Mouse (Mus musculus) cerebellum, postnatal 36 days (tissue): ENCODE results near the gene Acadsb.

ENCODE experiments used
- DNase-seq, 2 experiments: peaks; one replicate each; pipeline ENCODE4 v3.0.0; 2021 to 2022; ENCODE audit warnings: mixed read lengths in 2 of 2

Gene Acadsb

DNA sequence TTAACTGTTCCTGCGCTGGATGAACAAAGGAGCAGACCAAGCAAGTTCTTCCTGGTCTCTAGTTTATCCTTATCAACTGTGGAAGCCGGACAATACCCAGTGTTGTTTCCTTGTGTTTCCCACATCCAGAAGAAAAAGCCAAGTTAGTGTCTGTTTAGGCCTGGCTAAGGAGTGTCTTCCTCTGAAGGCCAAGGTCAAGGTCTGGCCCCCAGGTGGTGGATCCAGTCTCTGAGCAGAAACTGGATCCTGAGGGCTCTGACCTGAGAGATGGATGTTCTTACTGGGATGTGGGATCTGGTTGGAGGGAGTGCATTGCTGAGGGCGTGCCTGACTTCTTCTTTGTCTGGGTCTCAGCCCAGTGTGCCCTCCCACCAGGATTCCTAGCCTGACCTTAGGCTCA is 55.3 kb downstream of the Acadsb start:
- no peak for DNase-seq

DNA sequence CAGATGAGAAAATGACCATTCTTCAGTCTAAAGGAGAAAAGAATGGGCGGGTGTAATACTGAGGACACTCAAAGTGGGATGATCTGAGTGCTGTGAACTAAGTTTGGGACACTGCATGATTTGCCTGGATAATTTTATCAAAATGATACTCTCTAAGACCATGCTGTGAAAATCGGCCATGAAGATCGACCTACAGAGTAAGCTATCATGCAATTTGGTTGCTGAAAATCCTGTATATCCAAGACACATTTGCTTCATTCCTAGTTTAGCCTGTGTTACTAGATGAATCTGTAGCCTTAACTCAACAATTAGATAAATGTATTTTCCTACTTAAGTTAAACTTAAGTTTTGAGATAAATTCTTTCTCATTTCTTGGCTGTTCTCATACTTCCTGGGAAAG is 56.9 kb downstream of the Acadsb start:
- no peak for DNase-seq

DNA sequence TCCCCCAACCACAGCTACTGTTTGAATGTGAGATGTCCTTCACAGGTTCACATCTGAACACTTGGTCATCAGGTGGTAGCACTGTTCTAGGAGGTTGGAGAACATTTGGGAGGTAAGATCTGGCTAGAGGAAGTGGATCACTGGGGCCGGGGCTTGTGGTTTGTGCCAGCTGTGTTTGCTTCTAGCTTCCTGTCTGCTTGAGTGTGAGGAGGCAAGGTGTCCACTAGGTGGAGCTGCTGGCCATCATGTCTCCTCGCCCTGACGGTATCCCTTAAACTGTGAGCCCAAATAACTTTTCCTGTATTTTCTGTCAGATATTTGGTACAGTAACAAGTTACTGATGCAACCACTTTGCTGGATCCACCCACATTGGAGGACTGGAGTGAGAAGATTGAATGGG is 59.1 kb downstream of the Acadsb start:
- no peak for DNase-seq

DNA sequence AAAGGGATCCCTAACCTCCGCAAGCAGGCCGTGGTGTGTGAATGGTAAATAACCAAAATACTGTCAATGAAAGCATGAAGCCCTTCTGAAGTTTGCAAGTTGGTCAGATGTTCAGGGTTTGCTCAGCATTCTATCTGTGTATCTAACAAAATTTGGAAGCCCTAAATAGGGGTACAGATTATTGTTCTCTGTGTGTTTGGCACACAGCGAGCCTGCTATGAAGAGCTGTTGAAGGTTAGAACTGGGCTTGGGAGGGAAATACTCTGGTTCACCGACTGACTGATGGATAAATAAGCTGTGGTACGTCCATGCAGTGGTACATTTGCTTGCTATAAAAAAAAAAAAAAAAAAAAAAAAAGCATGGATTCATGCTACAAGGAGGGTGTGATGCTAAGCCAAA is 61.1 kb downstream of the Acadsb start:
- DNase-seq = no peak

DNA sequence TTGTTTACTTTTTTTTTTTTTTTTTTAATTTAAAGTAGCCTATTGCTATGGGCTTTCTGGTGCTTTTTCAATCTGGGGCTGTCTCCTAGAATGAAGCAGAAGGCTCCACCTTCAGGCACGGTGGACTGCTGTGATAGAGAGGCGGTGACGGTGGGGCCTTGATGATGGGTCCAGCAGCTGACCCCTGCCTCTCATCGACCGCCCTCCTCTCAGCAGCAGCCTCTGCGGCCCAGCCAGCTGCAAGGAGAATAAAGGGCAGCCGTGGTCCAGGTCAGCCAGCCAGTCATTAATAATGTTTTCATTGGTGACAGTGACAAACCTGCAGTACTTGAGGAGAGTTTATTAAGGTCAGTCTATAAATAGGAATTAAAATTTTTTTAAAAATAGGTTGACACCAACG is 66.7 kb downstream of the Acadsb start:
- DNase-seq = no peak

DNA sequence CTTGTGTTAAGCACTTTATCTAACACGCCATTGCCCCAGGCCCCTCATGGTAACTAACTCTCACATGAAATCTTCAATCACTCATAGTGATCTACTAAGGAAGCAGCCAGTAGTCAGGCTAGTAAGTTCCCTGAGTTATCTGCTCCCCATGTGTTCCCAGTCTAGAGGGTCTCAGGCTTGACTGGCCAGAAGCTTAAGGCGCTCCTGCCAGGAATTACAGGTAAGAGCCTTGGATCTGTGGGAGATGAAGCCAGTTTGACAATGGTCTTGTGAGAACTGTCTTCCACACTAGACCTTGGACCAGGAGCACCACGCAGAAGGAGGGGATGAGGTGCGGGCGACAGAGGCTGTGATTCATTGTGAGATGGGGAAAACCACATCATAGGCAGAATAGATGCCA is 68.0 kb downstream of the Acadsb start:
- no peak for DNase-seq
